Mouse (Mus musculus) MEL (cell line): ENCODE measurements around the gene Tmem178b. TPM values are rescaled to one million over a fixed set of nuclear protein-coding genes. Genes with fewer than 3 reads are reported as not detected.

Experiments used
- DNase-seq: peaks from one replicate; pipeline ENCODE4 v3.0.0; 2011; ENCODE audit warnings: low read depth, low spot score
- H3K27ac ChIP-seq: 2 replicates; pipeline ENCODE4 v1.5.1; 2012; ENCODE audit warnings: low read depth, mild to moderate bottlenecking, control low read depth, low read length, moderate library complexity; ENCODE audit not compliant: control insufficient read depth
- H3K27me3 ChIP-seq, 2 experiments: fragments of 150-350 bp in 1 of 2; sonication (generic) in 1 of 2; 2 replicates each; pipeline ENCODE4 v1.6.1; 2012; ENCODE audit warnings: low read length in 2 of 2, mild to moderate bottlenecking in 2 of 2, improper control_type of control experiment in 1 of 2, moderate library complexity in 1 of 2; ENCODE audit not compliant: insufficient read depth in 2 of 2, control insufficient read depth in 1 of 2
- H3K36me3 ChIP-seq, 2 experiments: 2 replicates each; pipeline ENCODE4 v1.6.1; 2012 to 2014; ENCODE audit warnings: low read length in 2 of 2, improper control_type of control experiment in 1 of 2, inconsistent platforms in 1 of 2, mild to moderate bottlenecking in 1 of 2; ENCODE audit not compliant: insufficient read depth in 2 of 2, control insufficient read depth in 1 of 2
- H3K4me1 ChIP-seq, 2 experiments: fragments of 150-350 bp in 1 of 2; sonication (generic) in 1 of 2; 2 replicates each; pipeline ENCODE4 v1.6.1; 2012; ENCODE audit warnings: low read length in 2 of 2, improper control_type of control experiment in 1 of 2, mild to moderate bottlenecking in 1 of 2; ENCODE audit not compliant: insufficient read depth in 2 of 2, control insufficient read depth in 1 of 2
- H3K4me3 ChIP-seq, 2 experiments: fragments of 150-350 bp in 1 of 2; sonication (generic) in 1 of 2; 2 replicates each; pipeline ENCODE4 v1.5.1; 2012; ENCODE audit warnings: low read depth in 2 of 2, low read length in 2 of 2, mild to moderate bottlenecking in 2 of 2, moderate library complexity in 2 of 2, control low read depth in 1 of 2, improper control_type of control experiment in 1 of 2; ENCODE audit not compliant: control insufficient read depth in 1 of 2, insufficient read depth in 1 of 2
- H3K79me2 ChIP-seq: 2 replicates; pipeline ENCODE4 v1.6.1; 2012; ENCODE audit warnings: mild to moderate bottlenecking, low read length, moderate library complexity; ENCODE audit not compliant: control insufficient read depth, poor library complexity, insufficient read depth
- H3K9ac ChIP-seq: 2 replicates; pipeline ENCODE4 v1.6.1; 2012; ENCODE audit warnings: low read depth, mild to moderate bottlenecking, control low read depth, low read length, moderate library complexity; ENCODE audit not compliant: control insufficient read depth, poor library complexity, severe bottlenecking
- H3K9me3 ChIP-seq: fragments of 150-350 bp; sonication (generic); replicated peaks from 2 replicates; pipeline ENCODE4 v1.6.1; 2012; ENCODE audit warnings: mild to moderate bottlenecking, low read length, improper control_type of control experiment, moderate library complexity; ENCODE audit not compliant: insufficient read depth
- CHD1 ChIP-seq: IDR thresholded peaks from 2 replicates; pipeline ENCODE4 v1.6.1; 2012; ENCODE audit warnings: low read depth, mild to moderate bottlenecking, inconsistent platforms, low read length, improper control_type of control experiment
- CTCF ChIP-seq, 3 experiments: IDR thresholded peaks in 2 of 3; conservative IDR thresholded peaks in 1 of 3; 2 replicates each; pipeline ENCODE4 v1.5.1; 2011 to 2012; ENCODE audit warnings: low read length in 3 of 3, low read depth in 2 of 3, mild to moderate bottlenecking in 2 of 3, improper control_type of control experiment in 1 of 3, inconsistent platforms in 1 of 3, mixed read lengths in 1 of 3, moderate library complexity in 1 of 3; ENCODE audit not compliant: control insufficient read depth in 1 of 3, insufficient read depth in 1 of 3, poor library complexity in 1 of 3, severe bottlenecking in 1 of 3
- RAD21 ChIP-seq: IDR thresholded peaks from 2 replicates; pipeline ENCODE4 v1.6.1; 2011; ENCODE audit warnings: mild to moderate bottlenecking, low read depth, low read length, improper control_type of control experiment
- SMC3 ChIP-seq: IDR thresholded peaks from 2 replicates; pipeline ENCODE4 v1.6.1; 2011; ENCODE audit warnings: low read depth, low read length, improper control_type of control experiment
- polyA plus RNA-seq, 2 experiments: library from polyadenylated mRNA; stranded (reverse) in 1 of 2; unstranded in 1 of 2; fragments of >175 nt in 1 of 2; fragments of >200 nt in 1 of 2; gene quantifications; 2 replicates each; pipeline versions ENCODE4 v1.2.1 to v1.2.4; 2012; ENCODE audit warnings: low replicate concordance in 2 of 2, low read depth in 1 of 2; ENCODE audit not compliant: insufficient read length in 2 of 2, insufficient read depth in 1 of 2, missing spikeins in 1 of 2
- total RNA-seq: library from RNA; depleted of rRNA; stranded (reverse); fragments of 300-350 nt; gene quantifications from 2 replicates; pipeline ENCODE4 v1.2.3, GENCODE M21; 2012; rRNA removed

Gene Tmem178b
- total and polyA plus RNA-seq, 3 experiments: not detected

GRCm38 (mm10) chr6:40303379-40303778 lies 430.3 kb downstream of the Tmem178b start:
- Histone ChIP-seq H3K27ac (no peak overlapping the region), H3K9me3 (no peaks in the 10 kb centered on the region), H3K4me1 (no peaks in the 10 kb centered on the region), H3K4me3 (no peak overlapping the region), H3K79me2 (no peaks in the 10 kb centered on the region), H3K27me3 (peaks cover 0 to 4% of the 10 kb centered on the region in 2 experiments; a peak in 1 of 4 replicates), H3K36me3 (no peaks in the 10 kb centered on the region), H3K9ac (no peak overlapping the region)
- TF ChIP-seq SMC3 (peak; percentile 18; the same call in 1 of the 2 replicates), CTCF (IDR thresholded peaks at IDR 0.05 in 2 of 3, conservative IDR thresholded peaks at IDR 0.05 in 1 of 3; ENCODE audit: control insufficient read depth in 1 of 3, insufficient read depth in 1 of 3, low read depth in 2 of 3, low read length in 3 of 3, poor library complexity in 1 of 3, severe bottlenecking in 1 of 3) (peak; percentile 22 to 42 (median 32); a peak in 3 of 6 replicates), RAD21 (peak; percentile 18), CHD1 (no peak)
- DNase-seq: peak; percentile 17

Other genes starting within 250 kb of the Tmem178b start
- 6.3 and 7.6 TPM in 2 replicates for gene Braf, start 147.8 kb upstream of the Tmem178b start, total RNA-seq
- gene Braf, start 147.8 kb upstream of the Tmem178b start, polyA plus RNA-seq: 1 to 10 TPM in 1 of 2 experiments, not detected in 1; 8.4 TPM
- 102 and 105 TPM in 2 replicates for gene Mrps33, start 62.3 kb upstream of the Tmem178b start, total RNA-seq
- 1,000 to 10,000 TPM in 1 of 2 experiments, 100 to 1,000 TPM in 1; 126 to 1,706 TPM for gene Mrps33, start 62.3 kb upstream of the Tmem178b start, polyA plus RNA-seq